Mouse (Mus musculus): Measurements from ENCODE around the gene Tk1.

DNA sequence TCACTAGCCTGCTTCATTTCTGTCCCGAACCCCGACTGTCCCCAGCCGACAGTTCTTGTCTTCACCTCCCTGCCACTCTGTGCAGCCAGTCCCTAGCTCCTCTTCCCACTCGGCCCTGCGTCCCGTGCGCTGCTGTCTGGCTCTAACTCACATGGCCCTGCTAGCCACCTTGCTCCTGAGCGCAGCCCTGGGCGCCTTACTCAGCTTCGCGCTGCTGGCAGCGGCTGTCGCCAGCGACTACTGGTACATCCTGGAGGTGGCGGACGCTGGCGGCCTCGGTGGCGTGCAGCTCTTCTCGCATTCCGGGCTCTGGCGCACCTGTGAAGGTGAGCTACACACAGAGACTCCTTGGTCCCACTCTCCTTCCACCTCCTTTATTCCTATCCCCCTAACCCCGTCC is 34.7 kb upstream of the Tk1 start, which contains the start of gene Tmem235:
- TF ChIP-seq GATA1 (IDR thresholded peaks at IDR 0.05; ENCODE audit: borderline replicate concordance, low read length), result no peak
- no peak for TF ChIP-seq FLI1 (IDR thresholded peaks at IDR 0.05; ENCODE audit: low read length)
